Mouse (Mus musculus): Measurements from ENCODE around the gene Olfr368. TPM values are rescaled to one million over a fixed set of nuclear protein-coding genes. Genes with fewer than 3 reads are reported as not detected.

The Olfr368 gene
- polyA plus RNA-seq, 1 experiment from 2014 or later: not detected

GRCm38 (mm10) chr2:37380189-37380588 lies 53.9 kb downstream of the Olfr368 start:
- H3K27me3 ChIP-seq (ENCODE audit: control insufficient read depth, insufficient read depth, low read length): no peaks in the 10 kb centered on the region
- WGBS: 63% methylated on average over 2 of the region's 2 CpGs
- no peaks in the 10 kb centered on the region for H3K9me3 ChIP-seq (ENCODE audit: control insufficient read depth, low read length)
- no peak for ATAC-seq (ENCODE audit: low read depth)
- H3K27ac ChIP-seq (ENCODE audit: low read depth, low read length): no peak overlapping the region
- H3K4me1 ChIP-seq (ENCODE audit: control insufficient read depth, insufficient read depth, low read length): no peaks in the 10 kb centered on the region
- H3K36me3 ChIP-seq (ENCODE audit: control insufficient read depth, insufficient read depth, low read length): peaks cover 41% of the 10 kb centered on the region
- no peak overlapping the region for H3K4me3 ChIP-seq (ENCODE audit: low read depth, low read length)
- no peak overlapping the region for H3K4me2 ChIP-seq (ENCODE audit: low read depth, low read length)
- no peak overlapping the region for H3K9ac ChIP-seq (replicated peaks; ENCODE audit: low read depth, low read length)

Other genes starting within 250 kb of the Olfr368 start
- not detected in 2 replicates for gene Olfr361, start 237.2 kb upstream of the Olfr368 start, polyA plus RNA-seq (2014; fragmentation: Nextera tagmentation; extraction: Ambion mirVana)
- gene Olfr362, start 208.6 kb upstream of the Olfr368 start, polyA plus RNA-seq (2014; fragmentation: Nextera tagmentation; extraction: Ambion mirVana): not detected in 2 replicates
- not detected in 2 replicates for gene Olfr364-ps1, start 187.2 kb upstream of the Olfr368 start, polyA plus RNA-seq (2014; fragmentation: Nextera tagmentation; extraction: Ambion mirVana)
- gene Olfr365, start 138.3 kb upstream of the Olfr368 start, polyA plus RNA-seq (2014; fragmentation: Nextera tagmentation; extraction: Ambion mirVana): not detected in 2 replicates
- gene Olfr366, start 114.9 kb upstream of the Olfr368 start, polyA plus RNA-seq (2014; fragmentation: Nextera tagmentation; extraction: Ambion mirVana): not detected in 2 replicates
- gene Pdcl, start 32.8 kb downstream of the Olfr368 start, polyA plus RNA-seq (2014; fragmentation: Nextera tagmentation; extraction: Ambion mirVana): 52.6 and 66.5 TPM in 2 replicates
- gene Rc3h2, start 96.4 kb downstream of the Olfr368 start, polyA plus RNA-seq (2014; fragmentation: Nextera tagmentation; extraction: Ambion mirVana): 32.4 and 33.4 TPM in 2 replicates
- gene Zbtb26, start 116.6 kb downstream of the Olfr368 start, polyA plus RNA-seq (2014; fragmentation: Nextera tagmentation; extraction: Ambion mirVana): 10.2 and 12.8 TPM in 2 replicates
- 10.4 and 11.7 TPM in 2 replicates for gene Zbtb6, start 116.7 kb downstream of the Olfr368 start, polyA plus RNA-seq (2014; fragmentation: Nextera tagmentation; extraction: Ambion mirVana)
- 64.5 and 104 TPM in 2 replicates for gene Rabgap1, start 116.8 kb downstream of the Olfr368 start, polyA plus RNA-seq (2014; fragmentation: Nextera tagmentation; extraction: Ambion mirVana)
- gene Gpr21, start 189.8 kb downstream of the Olfr368 start, polyA plus RNA-seq (2014; fragmentation: Nextera tagmentation; extraction: Ambion mirVana): 25.0 and 34.4 TPM in 2 replicates

Measured in neural tube, embryonic 14.5 days (tissue).